Mouse (Mus musculus) thymus, postnatal 36 days (tissue): Measurements from ENCODE around the gene Asprv1.

Experiments
- DNase-seq, 2 experiments: peaks; one replicate each; pipeline ENCODE4 v3.0.0; 2022; ENCODE audit warnings: mixed read lengths in 2 of 2

Asprv1 gene

DNA sequence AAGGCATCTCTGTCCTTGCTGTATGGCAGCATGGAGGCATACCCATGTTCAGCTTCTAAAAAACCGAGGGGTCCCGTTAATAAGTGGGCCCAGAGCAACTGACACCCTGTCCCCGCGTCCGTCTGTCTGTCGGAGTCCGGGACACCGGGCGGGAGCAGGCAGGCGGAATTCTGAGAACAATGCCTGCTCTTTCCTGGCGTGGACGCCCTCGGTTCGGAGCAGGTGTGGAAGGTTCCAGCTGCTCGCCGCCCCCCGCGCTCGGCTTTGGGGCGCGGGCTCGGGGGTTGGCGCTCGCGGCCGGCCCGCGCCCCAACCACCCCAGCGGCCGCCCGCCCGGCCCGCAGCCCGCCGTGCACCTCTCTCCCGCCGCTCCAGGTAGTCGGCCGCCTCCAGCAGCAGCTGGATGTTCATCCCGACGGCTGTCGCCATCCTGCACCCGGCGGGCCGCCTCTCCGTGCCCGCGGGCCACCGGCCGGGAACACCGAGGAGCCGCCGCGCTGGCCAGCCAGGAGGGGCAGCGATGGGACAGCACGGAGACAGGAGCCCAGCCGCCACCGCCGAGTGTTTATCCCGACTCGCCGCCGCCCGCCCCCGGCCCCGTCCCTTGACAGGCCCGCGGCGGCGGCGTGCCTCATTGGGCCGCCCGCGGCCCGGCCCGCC lies 40.7 kb downstream of the Asprv1 start, which contains the start of gene Mxd1:
Gene Mxd1, minus strand, starts transcription at position 582 of the 660 bp plus-strand sequence.
- DNase-seq: no peak

DNA sequence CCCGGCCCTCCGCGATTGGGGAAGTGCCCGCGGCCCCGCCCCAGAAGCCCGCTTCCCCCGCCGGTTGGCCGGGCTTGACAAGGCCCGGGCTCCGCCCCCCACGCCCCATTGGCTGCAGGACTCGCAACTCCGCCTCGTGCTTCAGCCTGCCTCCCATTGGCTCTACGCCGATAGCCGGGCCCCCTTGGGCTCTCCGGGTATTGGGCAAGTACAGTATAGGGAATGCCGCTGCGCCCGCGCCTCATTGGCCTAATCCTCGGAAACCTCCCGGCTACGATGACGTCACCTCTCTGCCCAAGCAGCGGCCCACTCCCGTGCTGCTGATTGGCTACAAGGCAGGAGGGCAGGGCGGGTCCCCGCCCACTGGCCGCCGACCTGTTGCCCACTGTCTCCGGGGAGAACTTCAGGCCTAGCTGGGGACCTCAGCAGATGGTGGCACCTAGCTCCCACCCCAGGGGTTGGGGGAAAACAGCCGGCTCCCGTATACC lies 41.3 kb downstream of the Asprv1 start:
- peak; percentile 99 to 100 for DNase-seq

DNA sequence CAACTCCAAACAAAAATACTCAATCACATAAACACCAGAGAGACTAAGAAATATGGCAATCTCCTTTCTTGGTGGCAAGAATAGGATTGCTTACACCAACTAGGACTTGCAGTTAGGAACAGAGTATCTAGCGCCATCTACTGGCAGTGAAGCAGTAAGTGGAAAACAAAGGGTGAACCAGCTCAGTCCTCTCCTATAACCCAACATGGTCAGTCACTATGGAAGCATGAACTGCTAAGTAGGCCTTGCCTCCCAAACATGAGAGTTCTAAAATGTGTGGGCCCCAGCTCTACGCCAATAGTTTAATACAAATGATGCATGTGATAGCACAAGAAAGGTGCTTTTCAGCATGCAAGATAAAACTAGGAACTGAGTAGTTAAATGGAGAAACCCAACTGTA lies 42.9 kb downstream of the Asprv1 start:
- peak; percentile 17 to 20 for DNase-seq

DNA sequence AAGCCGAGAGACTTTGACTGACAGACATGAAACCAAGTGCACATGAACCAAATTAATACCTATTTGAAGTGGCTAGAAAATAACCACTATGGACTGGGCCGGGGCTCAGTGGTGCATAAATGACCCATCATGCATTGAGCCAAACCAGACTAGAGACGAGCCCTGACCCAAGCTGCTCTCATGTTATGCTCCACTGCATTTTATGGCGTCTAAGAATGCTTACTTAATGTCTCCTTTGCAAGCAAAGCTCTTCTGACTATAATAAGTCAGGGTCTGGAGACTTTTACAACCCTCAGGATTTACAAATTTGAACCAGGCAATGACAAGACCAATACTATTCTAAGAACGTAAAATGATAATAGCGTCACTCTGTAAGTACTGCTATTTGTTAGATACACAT lies 50.4 kb downstream of the Asprv1 start:
- DNase-seq: no peak
